Mouse (Mus musculus): ENCODE measurements at regions not wholly inside any gene's neighbourhood (a gene's known extent, or its start where the extent isn't known, plus 50 kb on each side); places are given as distances from the start of the nearest gene placed in this dataset.

- DNase-seq, result no peak
Measured at GRCm38 (mm10) chr8:115549112-115549511, 158.5 kb downstream of the Maf start.

GRCm38 (mm10) chr8:115544067-115544466 is 163.5 kb downstream of the Maf start:
- DNase-seq, result no peak

GRCm38 (mm10) chr8:115542935-115543334 is 164.7 kb downstream of the Maf start:
- DNase-seq, result no peak

- DNase-seq, result no peak
Measured at GRCm38 (mm10) chr8:115539600-115539999, 168.0 kb downstream of the Maf start.

- DNase-seq, result no peak
Measured at GRCm38 (mm10) chr8:115538236-115538635, 169.4 kb downstream of the Maf start.

- no peak for DNase-seq
Measured at GRCm38 (mm10) chr8:115537761-115538160, 169.8 kb downstream of the Maf start.

- no peak for DNase-seq
Measured at GRCm38 (mm10) chr8:115536554-115537346, 170.8 kb downstream of the Maf start.

- DNase-seq, result no peak
Measured at GRCm38 (mm10) chr8:115536001-115536400, 171.6 kb downstream of the Maf start.

GRCm38 (mm10) chr8:115534030-115534429 is 173.6 kb downstream of the Maf start:
- no peak for DNase-seq

- DNase-seq, result no peak
Measured at GRCm38 (mm10) chr8:115531343-115531742, 176.3 kb downstream of the Maf start.

GRCm38 (mm10) chr8:115529568-115530342 is 177.8 kb downstream of the Maf start:
- no peak for DNase-seq

- no peak for DNase-seq
Measured at GRCm38 (mm10) chr8:115528879-115529278, 178.7 kb downstream of the Maf start.

GRCm38 (mm10) chr8:115525149-115525548 is 182.4 kb downstream of the Maf start:
- DNase-seq, result no peak

- DNase-seq, result no peak
Measured at GRCm38 (mm10) chr8:115524713-115525112, 182.9 kb downstream of the Maf start.

GRCm38 (mm10) chr8:115522527-115522926 is 185.1 kb downstream of the Maf start:
- no peak for DNase-seq

- DNase-seq, result peak; percentile 11 to 13
Measured at GRCm38 (mm10) chr8:115515647-115516046, 191.9 kb downstream of the Maf start.

- peak; percentile 60 to 82 for DNase-seq
Measured at GRCm38 (mm10) chr8:115514485-115514884, 193.1 kb downstream of the Maf start.

- DNase-seq, result no peak
Measured at GRCm38 (mm10) chr8:115507180-115507579, 200.4 kb downstream of the Maf start.

GRCm38 (mm10) chr8:115506741-115507140 is 200.9 kb downstream of the Maf start:
- peak; percentile 17 to 43 for DNase-seq

GRCm38 (mm10) chr8:115496016-115496415 is 211.6 kb downstream of the Maf start:
- peak in 1 of 2 experiments; percentile 7 for DNase-seq

GRCm38 (mm10) chr8:115494353-115494752 is 213.2 kb downstream of the Maf start:
- DNase-seq, result no peak

- no peak for DNase-seq
Measured at GRCm38 (mm10) chr8:115486904-115487303, 220.7 kb downstream of the Maf start.

GRCm38 (mm10) chr8:115481136-115481535 is 226.5 kb downstream of the Maf start:
- no peak for DNase-seq

All from thymus, postnatal 36 days (tissue).